Mouse (Mus musculus): ENCODE results near the gene Rsph14. TPM values are rescaled to one million over a fixed set of nuclear protein-coding genes. Genes with fewer than 3 reads are reported as not detected.
A peak's percentile ranks its signal among the peaks of the same experiment; 100 is the strongest.

Rsph14 gene
- polyA plus RNA-seq, 1 experiment from 2014 or later, result not detected

GRCm38 (mm10) chr10:74964380-74964779 is 68.0 kb downstream of the Rsph14 start:
- Histone ChIP-seq H3K9me3 (ENCODE audit: control insufficient read depth, low read length) (no peaks in the 10 kb centered on the region), H3K27me3 (ENCODE audit: control insufficient read depth, insufficient read depth, low read length) (peaks cover 22% of the 10 kb centered on the region), H3K27ac (replicated peaks; ENCODE audit: low read depth, low read length) (no peak overlapping the region), H3K4me1 (ENCODE audit: control insufficient read depth, insufficient read depth, low read length) (no peaks in the 10 kb centered on the region), H3K4me3 (ENCODE audit: low read depth, low read length) (no peak overlapping the region), H3K4me2 (ENCODE audit: low read depth, severe bottlenecking) (no peak overlapping the region), H3K9ac (ENCODE audit: low read length) (no peak overlapping the region), H3K36me3 (ENCODE audit: control insufficient read depth, insufficient read depth, low read length) (no peaks in the 10 kb centered on the region)
- 71% methylated on average over 1 of the region's 1 CpGs for WGBS
- ATAC-seq (ENCODE audit: insufficient number of reproducible peaks, low FRiP score, low TSS enrichment, low read depth) (no peak), DNase-seq (ENCODE audit: low spot score) (no peak)

GRCm38 (mm10) chr10:74952830-74953443 is 79.4 kb downstream of the Rsph14 start:
- H3K27ac ChIP-seq (replicated peaks; ENCODE audit: low read depth, low read length), result no peak overlapping the region
- no peak overlapping the region for H3K4me2 ChIP-seq (ENCODE audit: low read depth, severe bottlenecking)
- no peaks in the 10 kb centered on the region for H3K27me3 ChIP-seq (ENCODE audit: control insufficient read depth, insufficient read depth, low read length)
- H3K4me3 ChIP-seq (ENCODE audit: low read depth, low read length), result no peak overlapping the region
- 61% methylated on average over 9 of the region's 9 CpGs for WGBS
- no peaks in the 10 kb centered on the region for H3K36me3 ChIP-seq (ENCODE audit: control insufficient read depth, insufficient read depth, low read length)
- H3K9ac ChIP-seq (ENCODE audit: low read length), result no peak overlapping the region
- no peaks in the 10 kb centered on the region for H3K9me3 ChIP-seq (ENCODE audit: control insufficient read depth, low read length)
- no peak for DNase-seq (ENCODE audit: low spot score)
- ATAC-seq (ENCODE audit: insufficient number of reproducible peaks, low FRiP score, low TSS enrichment, low read depth), result no peak
- H3K4me1 ChIP-seq (ENCODE audit: control insufficient read depth, insufficient read depth, low read length), result no peaks in the 10 kb centered on the region

GRCm38 (mm10) chr10:74940795-74941194 is 91.6 kb downstream of the Rsph14 start:
- H3K9me3 ChIP-seq (ENCODE audit: control insufficient read depth, low read length), result no peaks in the 10 kb centered on the region
- H3K4me2 ChIP-seq (ENCODE audit: low read depth, severe bottlenecking), result no peak overlapping the region
- no peak overlapping the region for H3K27ac ChIP-seq (replicated peaks; ENCODE audit: low read depth, low read length)
- no peak overlapping the region for H3K4me3 ChIP-seq (ENCODE audit: low read depth, low read length)
- no peak overlapping the region for H3K9ac ChIP-seq (ENCODE audit: low read length)
- H3K4me1 ChIP-seq (ENCODE audit: control insufficient read depth, insufficient read depth, low read length), result no peaks in the 10 kb centered on the region
- no peaks in the 10 kb centered on the region for H3K27me3 ChIP-seq (ENCODE audit: control insufficient read depth, insufficient read depth, low read length)
- no peak for ATAC-seq (ENCODE audit: insufficient number of reproducible peaks, low FRiP score, low TSS enrichment, low read depth)
- DNase-seq (ENCODE audit: low spot score), result no peak
- WGBS, result 90% methylated on average over 1 of the region's 1 CpGs
- H3K36me3 ChIP-seq (ENCODE audit: control insufficient read depth, insufficient read depth, low read length), result no peaks in the 10 kb centered on the region

GRCm38 (mm10) chr10:74939300-74939699 is 93.1 kb downstream of the Rsph14 start:
- no peaks in the 10 kb centered on the region for H3K27me3 ChIP-seq (ENCODE audit: control insufficient read depth, insufficient read depth, low read length)
- DNase-seq (ENCODE audit: low spot score) (no peak), ATAC-seq (ENCODE audit: insufficient number of reproducible peaks, low FRiP score, low TSS enrichment, low read depth) (no peak)
- no peak overlapping the region for H3K27ac ChIP-seq (replicated peaks; ENCODE audit: low read depth, low read length)
- no peak overlapping the region for H3K4me3 ChIP-seq (ENCODE audit: low read depth, low read length)
- no peaks in the 10 kb centered on the region for H3K4me1 ChIP-seq (ENCODE audit: control insufficient read depth, insufficient read depth, low read length)
- no peaks in the 10 kb centered on the region for H3K36me3 ChIP-seq (ENCODE audit: control insufficient read depth, insufficient read depth, low read length)
- H3K4me2 ChIP-seq (ENCODE audit: low read depth, severe bottlenecking), result no peak overlapping the region
- no peak overlapping the region for H3K9ac ChIP-seq (ENCODE audit: low read length)
- WGBS, result 66% methylated on average over 3 of the region's 3 CpGs
- H3K9me3 ChIP-seq (ENCODE audit: control insufficient read depth, low read length), result no peaks in the 10 kb centered on the region

- Histone ChIP-seq H3K9ac (ENCODE audit: low read length) (no peak overlapping the region), H3K4me3 (ENCODE audit: low read depth, low read length) (no peak overlapping the region), H3K9me3 (ENCODE audit: control insufficient read depth, low read length) (no peaks in the 10 kb centered on the region), H3K36me3 (ENCODE audit: control insufficient read depth, insufficient read depth, low read length) (no peaks in the 10 kb centered on the region), H3K27me3 (ENCODE audit: control insufficient read depth, insufficient read depth, low read length) (no peaks in the 10 kb centered on the region), H3K4me1 (ENCODE audit: control insufficient read depth, insufficient read depth, low read length) (no peaks in the 10 kb centered on the region), H3K27ac (replicated peaks; ENCODE audit: low read depth, low read length) (no peak overlapping the region), H3K4me2 (ENCODE audit: low read depth, severe bottlenecking) (no peak overlapping the region)
- DNase-seq (ENCODE audit: low spot score) (no peak), ATAC-seq (ENCODE audit: insufficient number of reproducible peaks, low FRiP score, low TSS enrichment, low read depth) (no peak)
- 58% methylated on average over 5 of the region's 5 CpGs for WGBS
Observed at GRCm38 (mm10) chr10:74938410-74938809, 94.0 kb downstream of the Rsph14 start.

- H3K4me1 ChIP-seq (ENCODE audit: control insufficient read depth, insufficient read depth, low read length), result no peaks in the 10 kb centered on the region
- H3K4me2 ChIP-seq (ENCODE audit: low read depth, severe bottlenecking), result no peak overlapping the region
- no peak overlapping the region for H3K27ac ChIP-seq (replicated peaks; ENCODE audit: low read depth, low read length)
- no peaks in the 10 kb centered on the region for H3K9me3 ChIP-seq (ENCODE audit: control insufficient read depth, low read length)
- H3K27me3 ChIP-seq (ENCODE audit: control insufficient read depth, insufficient read depth, low read length), result no peaks in the 10 kb centered on the region
- no peak overlapping the region for H3K4me3 ChIP-seq (ENCODE audit: low read depth, low read length)
- H3K9ac ChIP-seq (ENCODE audit: low read length), result no peak overlapping the region
- DNase-seq (ENCODE audit: low spot score) (no peak), ATAC-seq (ENCODE audit: insufficient number of reproducible peaks, low FRiP score, low TSS enrichment, low read depth) (0 out of 2 replicates have a peak, but pooled peaks have one; percentile 24)
- 85% methylated on average over 10 of the region's 10 CpGs for WGBS
- H3K36me3 ChIP-seq (ENCODE audit: control insufficient read depth, insufficient read depth, low read length), result no peaks in the 10 kb centered on the region
Observed at GRCm38 (mm10) chr10:74937003-74937790, 95.2 kb downstream of the Rsph14 start.

- Histone ChIP-seq H3K4me1 (ENCODE audit: control insufficient read depth, insufficient read depth, low read length) (no peaks in the 10 kb centered on the region), H3K4me3 (ENCODE audit: low read depth, low read length) (no peak overlapping the region), H3K27me3 (ENCODE audit: control insufficient read depth, insufficient read depth, low read length) (no peaks in the 10 kb centered on the region), H3K36me3 (ENCODE audit: control insufficient read depth, insufficient read depth, low read length) (no peaks in the 10 kb centered on the region), H3K4me2 (ENCODE audit: low read depth, severe bottlenecking) (no peak overlapping the region), H3K9ac (ENCODE audit: low read length) (no peak overlapping the region), H3K9me3 (ENCODE audit: control insufficient read depth, low read length) (no peaks in the 10 kb centered on the region), H3K27ac (replicated peaks; ENCODE audit: low read depth, low read length) (no peak overlapping the region)
- DNase-seq (ENCODE audit: low spot score) (peak; percentile 45), ATAC-seq (ENCODE audit: insufficient number of reproducible peaks, low FRiP score, low TSS enrichment, low read depth) (no peak)
- WGBS, result 21% methylated on average over 6 of the region's 6 CpGs
Observed at GRCm38 (mm10) chr10:74935016-74935415, 97.4 kb downstream of the Rsph14 start.

GRCm38 (mm10) chr10:74934521-74934920 is 97.9 kb downstream of the Rsph14 start:
- 81% methylated on average over 12 of the region's 12 CpGs for WGBS
- no peaks in the 10 kb centered on the region for H3K27me3 ChIP-seq (ENCODE audit: control insufficient read depth, insufficient read depth, low read length)
- H3K36me3 ChIP-seq (ENCODE audit: control insufficient read depth, insufficient read depth, low read length), result no peaks in the 10 kb centered on the region

More at GRCm38 (mm10) chr10:74934521-74934920, 97.9 kb downstream of the Rsph14 start:
- no peak overlapping the region for H3K4me3 ChIP-seq (ENCODE audit: low read depth, low read length)
- no peaks in the 10 kb centered on the region for H3K4me1 ChIP-seq (ENCODE audit: control insufficient read depth, insufficient read depth, low read length)
- H3K9me3 ChIP-seq (ENCODE audit: control insufficient read depth, low read length), result no peaks in the 10 kb centered on the region
- H3K9ac ChIP-seq (ENCODE audit: low read length), result no peak overlapping the region
- H3K27ac ChIP-seq (replicated peaks; ENCODE audit: low read depth, low read length), result no peak overlapping the region
- H3K4me2 ChIP-seq (ENCODE audit: low read depth, severe bottlenecking), result no peak overlapping the region
- DNase-seq (ENCODE audit: low spot score) (peak; percentile 18), ATAC-seq (ENCODE audit: insufficient number of reproducible peaks, low FRiP score, low TSS enrichment, low read depth) (no peak)
